Mouse (Mus musculus): ENCODE measurements around the gene Lhfpl5. TPM values are rescaled to one million over a fixed set of nuclear protein-coding genes. Genes with fewer than 3 reads are reported as not detected.

The Lhfpl5 gene
- total and polyA plus RNA-seq, 3 experiments: 0.08 TPM; not detected in 2

- in situ Hi-C loops (cut with MboI; ENCODE audit: low pct_ligation_motif_present, low pct_unique_long_range_greater_than_20kb, low sequenced_read_pairs) (no loop called here), dilution Hi-C loops (cut with MboI; ENCODE audit: extremely low pct_ligation_motif_present, extremely low pct_unique_long_range_greater_than_20kb, low sequenced_read_pairs) (no loop called here)
- Histone ChIP-seq H3K79me2 (replicated peaks; ENCODE audit: control insufficient read depth, extremely low read depth, insufficient read depth, poor library complexity, severe bottlenecking) (peaks cover 47% of the 10 kb centered on the region), H3K4me1 (ENCODE audit: control insufficient read depth in 1 of 2, insufficient read depth in 2 of 2) (peaks cover 13 to 54% of the 10 kb centered on the region in 2 experiments), H3K4me2 (ENCODE audit: insufficient read depth, low read depth, poor library complexity, severe bottlenecking) (peak within 1 kb of the TSS; percentile 72), H3K36me3 (replicated peaks in 1 of 2; ENCODE audit: control insufficient read depth in 1 of 2, insufficient read depth in 1 of 2, low read length in 1 of 2) (peaks cover 13 to 29% of the 10 kb centered on the region in 2 experiments), H3K4me3 (replicated peaks in 1 of 3; ENCODE audit: low read depth in 2 of 3, low read length in 2 of 3, poor library complexity in 1 of 3) (peak within 1 kb of the TSS; percentile 90 to 97 (median 91)), H3K27me3 (replicated peaks) (peaks cover 8% of the 10 kb centered on the region), H3K9me3 (replicated peaks; ENCODE audit: low read length) (no peaks in the 10 kb centered on the region), H3K9ac (ENCODE audit: insufficient read depth, low read depth) (peak within 1 kb of the TSS; percentile 87), H3K27ac (ENCODE audit: insufficient read depth, low read depth) (peak within 1 kb of the TSS; percentile 7; the same call in 1 of the 2 replicates)
- peak; percentile 85 for DNase-seq (ENCODE audit: extremely low read depth)
- peak; percentile 95 for TF ChIP-seq NRF1 (IDR thresholded peaks at IDR 0.05; ENCODE audit: low read depth, low read length)
- TF ChIP-seq USF1 (IDR thresholded peaks at IDR 0.05; ENCODE audit: low read depth, low read length): no peak
- no peak for TF ChIP-seq KAT2A (IDR thresholded peaks at IDR 0.05; ENCODE audit: insufficient replicate concordance, low read length)
- peak; percentile 24; the same call in 1 of the 2 replicates for TF ChIP-seq MYC (IDR thresholded peaks at IDR 0.05; ENCODE audit: low read depth, low read length)
- TF ChIP-seq SIN3A (IDR thresholded peaks at IDR 0.05; ENCODE audit: low read length): peak; percentile 64
- no peak for TF ChIP-seq GABPA (IDR thresholded peaks at IDR 0.05; ENCODE audit: insufficient replicate concordance, low read depth, low read length)
- TF ChIP-seq HCFC1 (IDR thresholded peaks at IDR 0.05; ENCODE audit: low read depth, low read length): peak; percentile 43; the same call in 1 of the 2 replicates
- peak; percentile 62 for TF ChIP-seq ELF1 (IDR thresholded peaks at IDR 0.05; ENCODE audit: low read depth, low read length)
- peak; percentile 92 for TF ChIP-seq POLR2A (IDR thresholded peaks at IDR 0.05; ENCODE audit: low read depth, low read length)
- no peak for TF ChIP-seq CTCF (conservative IDR thresholded peaks at IDR 0.05 in 1 of 2, IDR thresholded peaks at IDR 0.05 in 1 of 2; ENCODE audit: low read depth in 2 of 2, low read length in 2 of 2)
- TF ChIP-seq EP300 (IDR thresholded peaks at IDR 0.05; ENCODE audit: low read length): no peak
- TF ChIP-seq POLR2AphosphoS2 (IDR thresholded peaks at IDR 0.05; ENCODE audit: low read depth, low read length): peak; percentile 58; the same call in 1 of the 2 replicates
- no peak for TF ChIP-seq ZKSCAN1 (IDR thresholded peaks at IDR 0.05; ENCODE audit: borderline replicate concordance, low read depth, low read length)
- peak; percentile 79 for TF ChIP-seq NELFE (IDR thresholded peaks at IDR 0.05; ENCODE audit: low read depth, low read length)
- TF ChIP-seq TBP (conservative IDR thresholded peaks at IDR 0.05; ENCODE audit: low read depth, low read length): 0 out of 2 replicates have a peak, but pooled peaks have one; percentile 40
- peak; percentile 82 for TF ChIP-seq TCF12 (IDR thresholded peaks at IDR 0.05; ENCODE audit: low read depth, low read length)
- TF ChIP-seq MXI1 (IDR thresholded peaks at IDR 0.05; ENCODE audit: low read depth, low read length): peak; percentile 67; the same call in 1 of the 2 replicates
- TF ChIP-seq ETS1 (conservative IDR thresholded peaks at IDR 0.05; ENCODE audit: low read depth, low read length): no peak
- TF ChIP-seq MAX (IDR thresholded peaks at IDR 0.05; ENCODE audit: low read length): peak; percentile 75
- peak; percentile 89 for TF ChIP-seq ZMIZ1 (IDR thresholded peaks at IDR 0.05; ENCODE audit: low read depth, low read length)
- TF ChIP-seq ZC3H11A (IDR thresholded peaks at IDR 0.05; ENCODE audit: low read depth, low read length): no peak
Measured at GRCm38 (mm10) chr17:28622300-28622759, 46.9 kb downstream of the Lhfpl5 start, which contains the start of gene Srpk1. Gene Srpk1 (minus strand): TSS chr17:28622709.

GRCm38 (mm10) chr17:28624841-28625240 is 49.4 kb downstream of the Lhfpl5 start:
- H3K27ac ChIP-seq (ENCODE audit: insufficient read depth, low read depth): no peak overlapping the region
- dilution Hi-C loops (cut with MboI; ENCODE audit: extremely low pct_ligation_motif_present, extremely low pct_unique_long_range_greater_than_20kb, low sequenced_read_pairs) (no loop called here), in situ Hi-C loops (cut with MboI; ENCODE audit: low pct_ligation_motif_present, low pct_unique_long_range_greater_than_20kb, low sequenced_read_pairs) (no loop called here)
- H3K4me3 ChIP-seq (replicated peaks in 1 of 3; ENCODE audit: low read depth in 2 of 3, low read length in 2 of 3, poor library complexity in 1 of 3): no peak overlapping the region
- no peak overlapping the region for H3K9ac ChIP-seq (ENCODE audit: insufficient read depth, low read depth)
- H3K79me2 ChIP-seq (replicated peaks; ENCODE audit: control insufficient read depth, extremely low read depth, insufficient read depth, poor library complexity, severe bottlenecking): peaks cover 23% of the 10 kb centered on the region
- peaks cover 4 to 9% of the 10 kb centered on the region in 2 experiments for H3K36me3 ChIP-seq (replicated peaks in 1 of 2; ENCODE audit: control insufficient read depth in 1 of 2, insufficient read depth in 1 of 2, low read length in 1 of 2)
- DNase-seq (ENCODE audit: extremely low read depth): no peak
- H3K4me1 ChIP-seq (ENCODE audit: control insufficient read depth in 1 of 2, insufficient read depth in 2 of 2): peaks cover 9 to 31% of the 10 kb centered on the region in 2 experiments; a peak in 3 of 4 replicates
- peaks cover 11% of the 10 kb centered on the region for H3K27me3 ChIP-seq (replicated peaks)
- H3K9me3 ChIP-seq (replicated peaks; ENCODE audit: low read length): no peaks in the 10 kb centered on the region
- H3K4me2 ChIP-seq (ENCODE audit: insufficient read depth, low read depth, poor library complexity, severe bottlenecking): peak overlapping the region; percentile 65
- TF ChIP-seq RCOR1 (conservative IDR thresholded peaks at IDR 0.05; ENCODE audit: low read depth, low read length): no peak
- TF ChIP-seq ZKSCAN1 (IDR thresholded peaks at IDR 0.05; ENCODE audit: borderline replicate concordance, low read depth, low read length): no peak
- no peak for TF ChIP-seq UBTF (IDR thresholded peaks at IDR 0.05; ENCODE audit: low read depth, low read length)
- TF ChIP-seq TBP (conservative IDR thresholded peaks at IDR 0.05; ENCODE audit: low read depth, low read length): no peak
- no peak for TF ChIP-seq SIN3A (IDR thresholded peaks at IDR 0.05; ENCODE audit: low read length)
- TF ChIP-seq MAX (IDR thresholded peaks at IDR 0.05; ENCODE audit: low read length): no peak
- no peak for TF ChIP-seq BHLHE40 (IDR thresholded peaks at IDR 0.05; ENCODE audit: low read depth, low read length)
- no peak for TF ChIP-seq E2F4 (IDR thresholded peaks at IDR 0.05; ENCODE audit: insufficient replicate concordance, low read depth, low read length)
- TF ChIP-seq NELFE (IDR thresholded peaks at IDR 0.05; ENCODE audit: low read depth, low read length): no peak
- no peak for TF ChIP-seq JUN (IDR thresholded peaks at IDR 0.05; ENCODE audit: insufficient read depth, low read depth, low read length)
- TF ChIP-seq NRF1 (IDR thresholded peaks at IDR 0.05; ENCODE audit: low read depth, low read length): no peak
- no peak for TF ChIP-seq CTCF (conservative IDR thresholded peaks at IDR 0.05 in 1 of 2, IDR thresholded peaks at IDR 0.05 in 1 of 2; ENCODE audit: low read depth in 2 of 2, low read length in 2 of 2)
- TF ChIP-seq MYC (IDR thresholded peaks at IDR 0.05; ENCODE audit: low read depth, low read length): no peak
- TF ChIP-seq ELF1 (IDR thresholded peaks at IDR 0.05; ENCODE audit: low read depth, low read length): no peak
- no peak for TF ChIP-seq MAFK (IDR thresholded peaks at IDR 0.05; ENCODE audit: insufficient replicate concordance, low read length)
- TF ChIP-seq POLR2AphosphoS2 (IDR thresholded peaks at IDR 0.05; ENCODE audit: low read depth, low read length): no peak
- TF ChIP-seq PAX5 (IDR thresholded peaks at IDR 0.05; ENCODE audit: low read length): no peak

Measured in CH12.LX (cell line).